Mouse (Mus musculus): Measurements from ENCODE around the gene Sulf2. TPM values are rescaled to one million over a fixed set of nuclear protein-coding genes. Genes with fewer than 3 reads are reported as not detected.

Gene Sulf2
- polyA plus RNA-seq (2014; fragmentation: Illumina TruSeq; extraction: RNeasy Lipid Tissue Mini Kit (QIAGEN cat#74804); ENCODE audit: low read depth, low replicate concordance): 3.0 TPM

GRCm38 (mm10) chr2:166155454-166155815 lies at the start of gene Sulf2:
Gene Sulf2 (minus strand): TSS chr2:166155663.

Other genes starting within 250 kb of the Sulf2 start
- gene Ncoa3, start 163.0 kb downstream of the Sulf2 start, polyA plus RNA-seq (2014; fragmentation: Illumina TruSeq; extraction: RNeasy Lipid Tissue Mini Kit (QIAGEN cat#74804); ENCODE audit: low read depth, low replicate concordance): 33.9 TPM